Mouse (Mus musculus): ENCODE measurements around the gene Srd5a2. TPM values are rescaled to one million over a fixed set of nuclear protein-coding genes. Genes with fewer than 3 reads are reported as not detected.

Srd5a2 gene
- total and polyA plus RNA-seq, 3 experiments: not detected

- Histone ChIP-seq H3K36me3 (ENCODE audit: control insufficient read depth in 1 of 2, insufficient read depth in 2 of 2, low read length in 2 of 2) (no peaks in the 10 kb centered on the region), H3K79me2 (ENCODE audit: control insufficient read depth, insufficient read depth, low read length, poor library complexity) (no peaks in the 10 kb centered on the region), H3K4me1 (ENCODE audit: control insufficient read depth in 1 of 2, insufficient read depth in 2 of 2, low read length in 2 of 2) (no peaks in the 10 kb centered on the region), H3K9me3 (replicated peaks; ENCODE audit: insufficient read depth, low read length) (no peaks in the 10 kb centered on the region), H3K4me3 (ENCODE audit: control insufficient read depth in 1 of 2, insufficient read depth in 1 of 2, low read depth in 2 of 2, low read length in 2 of 2) (no peak overlapping the region), H3K9ac (ENCODE audit: control insufficient read depth, low read depth, low read length, poor library complexity, severe bottlenecking) (no peak overlapping the region), H3K27ac (ENCODE audit: control insufficient read depth, low read depth, low read length) (no peak overlapping the region), H3K27me3 (ENCODE audit: control insufficient read depth in 1 of 2, insufficient read depth in 2 of 2, low read length in 2 of 2) (no peaks in the 10 kb centered on the region)
- TF ChIP-seq GABPA (IDR thresholded peaks at IDR 0.05; ENCODE audit: low read depth, low read length) (no peak), USF1 (IDR thresholded peaks at IDR 0.05; ENCODE audit: low read depth, low read length) (no peak), ZKSCAN1 (IDR thresholded peaks at IDR 0.05; ENCODE audit: low read depth, low read length) (no peak), NELFE (IDR thresholded peaks at IDR 0.05; ENCODE audit: low read depth, low read length) (no peak), GATA1 (IDR thresholded peaks at IDR 0.05; ENCODE audit: low read depth, low read length) (no peak), HCFC1 (IDR thresholded peaks at IDR 0.05; ENCODE audit: low read depth, low read length) (no peak), MAX (IDR thresholded peaks at IDR 0.05; ENCODE audit: low read length) (no peak)
- no peak for DNase-seq (ENCODE audit: low read depth, low spot score)
Observed at GRCm38 (mm10) chr17:74002396-74002795, 45.3 kb downstream of the Srd5a2 start.

- DNase-seq (ENCODE audit: low read depth, low spot score): no peak
- no peaks in the 10 kb centered on the region for H3K27me3 ChIP-seq (ENCODE audit: control insufficient read depth in 1 of 2, insufficient read depth in 2 of 2, low read length in 2 of 2)
- H3K4me1 ChIP-seq (ENCODE audit: control insufficient read depth in 1 of 2, insufficient read depth in 2 of 2, low read length in 2 of 2): no peaks in the 10 kb centered on the region
- no peaks in the 10 kb centered on the region for H3K36me3 ChIP-seq (ENCODE audit: control insufficient read depth in 1 of 2, insufficient read depth in 2 of 2, low read length in 2 of 2)
- H3K4me3 ChIP-seq (ENCODE audit: control insufficient read depth in 1 of 2, insufficient read depth in 1 of 2, low read depth in 2 of 2, low read length in 2 of 2): no peak overlapping the region
- TF ChIP-seq SMC3 (IDR thresholded peaks at IDR 0.05; ENCODE audit: low read depth, low read length) (no peak), POLR2AphosphoS2 (IDR thresholded peaks at IDR 0.05; ENCODE audit: low read length) (no peak), EP300 (IDR thresholded peaks at IDR 0.05; ENCODE audit: low read depth in 1 of 2, low read length in 2 of 2) (no peak), MAFK (IDR thresholded peaks at IDR 0.05; ENCODE audit: borderline replicate concordance, low read depth, low read length) (no peak), ELF1 (IDR thresholded peaks at IDR 0.05; ENCODE audit: low read depth, low read length) (no peak), E2F4 (IDR thresholded peaks at IDR 0.05; ENCODE audit: borderline replicate concordance, low read depth, low read length) (no peak), CHD2 (IDR thresholded peaks at IDR 0.05; ENCODE audit: low read length) (no peak), BHLHE40 (IDR thresholded peaks at IDR 0.05; ENCODE audit: borderline replicate concordance, low read depth, low read length) (no peak), ZKSCAN1 (IDR thresholded peaks at IDR 0.05; ENCODE audit: low read depth, low read length) (no peak), ZC3H11A (IDR thresholded peaks at IDR 0.05; ENCODE audit: low read depth, low read length) (no peak), MYB (IDR thresholded peaks at IDR 0.05; ENCODE audit: low read depth, low read length) (no peak), NELFE (IDR thresholded peaks at IDR 0.05; ENCODE audit: low read depth, low read length) (no peak), JUND (IDR thresholded peaks at IDR 0.05; ENCODE audit: low read depth, low read length) (no peak), MEF2A (IDR thresholded peaks at IDR 0.05; ENCODE audit: extremely low read depth, insufficient replicate concordance, low read depth, low read length, poor library complexity, severe bottlenecking) (no peak)
- H3K9me3 ChIP-seq (replicated peaks; ENCODE audit: insufficient read depth, low read length): no peaks in the 10 kb centered on the region
- H3K27ac ChIP-seq (ENCODE audit: control insufficient read depth, low read depth, low read length): no peak overlapping the region
- H3K9ac ChIP-seq (ENCODE audit: control insufficient read depth, low read depth, low read length, poor library complexity, severe bottlenecking): no peak overlapping the region
- no peaks in the 10 kb centered on the region for H3K79me2 ChIP-seq (ENCODE audit: control insufficient read depth, insufficient read depth, low read length, poor library complexity)
Observed at GRCm38 (mm10) chr17:73995907-73996645, 51.6 kb downstream of the Srd5a2 start.
